Mouse (Mus musculus): ENCODE results near the gene Pgm1.

GRCm38 (mm10) chr4:99988771-99989170, 59.6 kb downstream of the Pgm1 start:
- TF ChIP-seq CTCF (IDR thresholded peaks at IDR 0.05; ENCODE audit: borderline replicate concordance, control insufficient read depth, extremely low read depth, insufficient read depth, low read length, poor library complexity) (no peak), POLR2A (IDR thresholded peaks at IDR 0.05; ENCODE audit: control insufficient read depth, extremely low read depth, insufficient read depth, low read length, poor library complexity) (no peak)
